Mouse (Mus musculus): Measurements from ENCODE around the gene Fgf8. TPM values are rescaled to one million over a fixed set of nuclear protein-coding genes. Genes with fewer than 3 reads are reported as not detected.

Gene Fgf8
- polyA plus RNA-seq, 1 experiment from 2014 or later = not detected

DNA sequence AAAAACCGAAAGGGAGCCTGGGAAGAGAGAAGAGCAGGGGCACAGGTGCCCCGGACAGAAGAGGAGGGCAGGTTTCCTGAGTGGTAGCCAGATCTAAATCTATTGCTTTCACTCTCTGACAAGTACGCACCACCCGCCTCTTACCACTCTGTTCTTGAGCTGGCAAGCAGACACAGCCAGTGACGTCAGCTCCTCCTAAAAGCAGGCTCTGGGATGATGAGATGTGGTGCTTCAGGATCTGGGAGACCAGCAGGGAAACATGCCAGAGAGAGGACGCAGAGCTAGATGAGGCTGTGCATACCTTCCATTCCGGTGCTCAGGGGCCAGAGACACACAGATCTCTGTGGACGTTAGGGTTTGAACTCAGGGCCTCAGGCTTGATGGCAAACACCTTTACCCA lies 50.5 kb downstream of the Fgf8 start:
- Histone ChIP-seq H3K4me3 (ENCODE audit: low read depth, low read length) (no peak overlapping the region), H3K27ac (ENCODE audit: low read depth) (no peak overlapping the region), H3K4me2 (ENCODE audit: low read length) (no peak overlapping the region), H3K9me3 (ENCODE audit: control insufficient read depth, low read length) (no peaks in the 10 kb centered on the region), H3K9ac (ENCODE audit: low read length) (no peak overlapping the region), H3K36me3 (ENCODE audit: control insufficient read depth, insufficient read depth, low read length) (no peaks in the 10 kb centered on the region), H3K27me3 (replicated peaks; ENCODE audit: control insufficient read depth, insufficient read depth, low read length) (no peaks in the 10 kb centered on the region), H3K4me1 (replicated peaks; ENCODE audit: control insufficient read depth, insufficient read depth, low read length) (no peaks in the 10 kb centered on the region)
- no peak for ATAC-seq (replicated peaks; ENCODE audit: low FRiP score, low TSS enrichment, low read depth)
- WGBS = 84% methylated on average over 8 of the region's 8 CpGs
- no peak for DNase-seq (ENCODE audit: low spot score)

DNA sequence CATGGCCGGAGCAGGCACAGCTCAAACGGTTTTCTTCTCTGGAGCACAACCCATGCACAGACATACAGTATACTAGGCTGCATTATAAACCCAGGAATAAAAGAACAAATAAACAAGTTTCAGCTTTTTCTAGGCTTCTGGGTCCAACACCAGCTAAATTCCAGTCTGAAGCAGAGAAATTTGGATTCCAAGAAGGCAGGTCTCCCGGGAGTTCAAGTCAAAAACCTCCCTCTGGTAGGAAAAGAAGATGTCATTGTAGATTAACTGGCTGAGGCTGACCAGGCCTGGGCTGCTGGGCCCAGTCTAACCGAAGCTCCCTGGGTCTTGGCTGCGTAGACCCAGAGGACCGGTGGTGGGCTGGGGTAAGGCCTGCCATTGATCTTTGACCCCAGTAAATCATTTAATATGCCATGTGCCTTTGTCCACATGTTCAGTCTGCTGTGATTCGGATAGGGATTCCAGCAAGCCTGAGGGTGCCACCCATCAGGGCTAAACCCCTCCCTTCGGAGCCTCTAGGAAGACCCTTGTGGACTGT lies 51.6 kb downstream of the Fgf8 start:
- Histone ChIP-seq H3K4me2 (ENCODE audit: low read length) (no peak overlapping the region), H3K4me3 (ENCODE audit: low read depth, low read length) (no peak overlapping the region), H3K27ac (ENCODE audit: low read depth) (no peak overlapping the region), H3K36me3 (ENCODE audit: control insufficient read depth, insufficient read depth, low read length) (no peaks in the 10 kb centered on the region), H3K27me3 (replicated peaks; ENCODE audit: control insufficient read depth, insufficient read depth, low read length) (no peaks in the 10 kb centered on the region), H3K9ac (ENCODE audit: low read length) (no peak overlapping the region), H3K9me3 (ENCODE audit: control insufficient read depth, low read length) (no peaks in the 10 kb centered on the region), H3K4me1 (replicated peaks; ENCODE audit: control insufficient read depth, insufficient read depth, low read length) (no peaks in the 10 kb centered on the region)
- DNase-seq (ENCODE audit: low spot score) (no peak), ATAC-seq (replicated peaks; ENCODE audit: low FRiP score, low TSS enrichment, low read depth) (no peak)
- 50% methylated on average over 8 of the region's 8 CpGs for WGBS

DNA sequence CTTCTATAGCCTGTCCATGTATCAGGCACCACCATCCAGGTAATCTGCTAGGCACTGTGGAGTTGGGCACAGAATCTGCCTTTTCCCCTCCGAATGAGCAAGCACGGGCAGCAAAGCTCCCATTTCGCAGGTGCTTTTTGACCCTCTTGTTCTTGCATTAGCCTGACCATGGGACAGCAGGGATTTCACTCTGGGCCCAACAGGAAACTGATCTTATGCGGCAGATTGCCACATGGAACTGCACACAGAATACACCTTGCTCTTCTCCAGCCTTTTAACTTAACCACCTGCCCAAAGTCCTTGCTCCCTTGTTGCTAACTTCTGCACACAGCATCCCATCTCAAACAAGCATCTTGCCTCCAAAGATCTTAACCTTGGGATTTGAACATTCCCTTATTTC lies 55.7 kb downstream of the Fgf8 start:
- no peak overlapping the region for H3K4me3 ChIP-seq (ENCODE audit: low read depth, low read length)
- no peak overlapping the region for H3K9ac ChIP-seq (ENCODE audit: low read length)
- DNase-seq (ENCODE audit: low spot score) (no peak), ATAC-seq (replicated peaks; ENCODE audit: low FRiP score, low TSS enrichment, low read depth) (no peak)
- H3K4me2 ChIP-seq (ENCODE audit: low read length) = no peak overlapping the region
- H3K36me3 ChIP-seq (ENCODE audit: control insufficient read depth, insufficient read depth, low read length) = no peaks in the 10 kb centered on the region
- H3K4me1 ChIP-seq (replicated peaks; ENCODE audit: control insufficient read depth, insufficient read depth, low read length) = no peaks in the 10 kb centered on the region
- 63% methylated on average over 4 of the region's 4 CpGs for WGBS
- H3K27ac ChIP-seq (ENCODE audit: low read depth) = no peak overlapping the region
- H3K27me3 ChIP-seq (replicated peaks; ENCODE audit: control insufficient read depth, insufficient read depth, low read length) = no peaks in the 10 kb centered on the region
- no peaks in the 10 kb centered on the region for H3K9me3 ChIP-seq (ENCODE audit: control insufficient read depth, low read length)

Other genes with a start within 250 kb of the Fgf8 start
- 13.5 and 14.3 TPM in 2 replicates for gene Poll, start 182.4 kb downstream of the Fgf8 start, polyA plus RNA-seq (2014; fragmentation: Nextera tagmentation; extraction: Ambion mirVana)
- 41.8 and 44.0 TPM in 2 replicates for gene Gm17018, start 182.3 kb downstream of the Fgf8 start, polyA plus RNA-seq (2014; fragmentation: Nextera tagmentation; extraction: Ambion mirVana)
- gene Fbxw4, start 82.6 kb downstream of the Fgf8 start, polyA plus RNA-seq (2014; fragmentation: Nextera tagmentation; extraction: Ambion mirVana) = 5.2 and 6.1 TPM in 2 replicates
- gene Npm3, start 6.7 kb upstream of the Fgf8 start, polyA plus RNA-seq (2014; fragmentation: Nextera tagmentation; extraction: Ambion mirVana) = 16.3 and 16.7 TPM in 2 replicates
- 55.0 and 58.9 TPM in 2 replicates for gene Mgea5, start 40.9 kb upstream of the Fgf8 start, polyA plus RNA-seq (2014; fragmentation: Nextera tagmentation; extraction: Ambion mirVana)
- gene Kcnip2, start 73.1 kb upstream of the Fgf8 start, polyA plus RNA-seq (2014; fragmentation: Nextera tagmentation; extraction: Ambion mirVana) = 1.3 and 1.6 TPM in 2 replicates

Measured in intestine, embryonic 14.5 days (tissue).